Mouse (Mus musculus): ENCODE data around the gene Pik3r4.

The Pik3r4 gene

GRCm38 (mm10) chr9:105697764-105698396, 55.1 kb downstream of the Pik3r4 start:
- DNase-seq (ENCODE audit: low spot score): no peak

GRCm38 (mm10) chr9:105700702-105701101, 57.9 kb downstream of the Pik3r4 start:
- DNase-seq (ENCODE audit: low spot score): no peak

DNA sequence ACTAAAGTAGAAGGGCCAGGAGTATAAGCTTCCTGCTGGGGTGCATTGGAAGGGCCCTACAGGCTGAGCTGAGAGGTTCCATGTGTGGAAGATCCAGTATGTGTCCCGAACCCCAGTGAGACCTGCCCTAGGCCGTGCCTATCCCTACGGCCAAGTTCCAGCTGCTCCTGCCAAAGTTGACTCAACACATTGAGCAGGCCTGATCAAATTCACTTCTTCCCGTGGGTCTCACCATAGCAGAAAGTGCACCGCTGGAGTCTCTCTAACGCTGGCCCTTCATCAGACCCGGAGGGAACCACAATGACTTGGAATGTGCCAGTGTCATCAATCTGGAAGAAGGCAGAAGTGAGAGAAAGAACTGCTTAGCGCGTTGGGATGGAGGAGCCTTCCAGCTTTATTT, 59.2 kb downstream of the Pik3r4 start:
- DNase-seq (ENCODE audit: low spot score): no peak

DNA sequence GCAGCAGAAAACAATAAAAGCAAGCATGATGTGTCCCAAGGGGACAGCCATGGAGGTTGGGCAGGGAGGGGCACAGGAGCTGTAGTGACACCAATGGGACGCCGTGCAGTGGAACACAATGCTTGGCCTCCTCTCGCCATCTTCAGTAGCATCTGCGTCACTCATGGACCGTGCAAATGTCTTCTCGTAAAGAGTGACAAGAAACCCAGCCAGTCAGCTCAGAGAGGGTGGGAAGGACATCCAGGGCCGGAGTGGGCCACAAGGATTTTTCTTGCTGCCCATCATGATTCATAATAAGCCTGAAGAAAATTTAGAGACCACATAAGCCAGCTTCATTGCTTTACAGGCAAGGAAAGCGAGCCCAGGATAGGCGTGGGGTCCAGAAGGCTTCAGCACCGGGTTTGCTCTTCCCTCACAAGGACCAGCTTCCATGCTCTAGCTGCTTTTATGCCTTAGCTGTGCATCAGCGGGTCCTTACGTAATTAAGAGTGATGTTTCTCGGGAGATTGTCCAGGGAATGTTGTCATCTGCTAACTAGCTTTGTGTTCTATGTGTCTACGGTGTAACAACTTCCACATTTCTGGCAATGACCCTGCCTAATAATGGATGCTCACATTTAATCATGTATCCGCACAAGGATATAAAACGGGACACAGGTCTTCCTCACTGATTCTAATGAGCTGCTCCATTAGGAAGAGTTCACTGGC, 61.6 kb downstream of the Pik3r4 start:
- DNase-seq (ENCODE audit: low spot score): no peak

DNA sequence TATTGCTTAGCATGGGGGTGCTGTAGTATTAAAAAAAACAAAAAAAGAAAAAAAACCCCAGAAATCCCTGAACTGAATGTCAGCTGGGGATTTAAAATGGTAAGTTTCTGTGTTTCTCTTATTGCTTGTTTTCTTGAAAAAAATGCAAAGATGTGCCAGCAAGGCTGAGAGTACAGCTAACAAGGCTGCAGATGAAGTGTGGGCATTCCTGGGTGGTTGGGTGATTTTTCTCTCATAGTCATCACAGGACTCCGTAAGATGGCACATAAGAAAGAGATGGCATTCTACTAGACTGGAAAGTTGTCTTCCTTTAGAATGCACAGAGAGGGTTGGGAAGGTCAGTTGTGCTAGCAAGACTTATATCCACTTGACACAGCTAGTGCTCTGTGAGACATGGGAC, 62.2 kb downstream of the Pik3r4 start:
- no peak for DNase-seq (ENCODE audit: low spot score)

DNA sequence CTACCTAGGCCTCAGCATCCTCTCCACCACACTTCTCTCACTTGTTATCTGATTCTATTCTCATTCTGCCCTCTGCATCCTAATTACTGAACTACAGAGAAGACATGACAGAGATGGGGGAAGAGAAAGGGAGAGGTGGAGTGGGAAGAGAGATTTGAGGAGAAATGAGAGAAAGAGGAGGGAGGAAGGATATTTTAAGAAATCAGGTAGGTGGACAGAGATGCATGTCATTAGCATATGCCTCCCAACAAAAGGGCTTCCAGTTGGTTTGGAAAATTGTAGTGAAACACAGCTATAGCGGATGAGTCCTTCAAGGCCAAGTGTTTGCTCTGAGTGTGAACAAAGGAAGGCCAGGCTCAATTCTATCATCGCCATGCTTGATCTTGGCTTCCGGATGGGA, 69.3 kb downstream of the Pik3r4 start:
- DNase-seq (ENCODE audit: low spot score): no peak

DNA sequence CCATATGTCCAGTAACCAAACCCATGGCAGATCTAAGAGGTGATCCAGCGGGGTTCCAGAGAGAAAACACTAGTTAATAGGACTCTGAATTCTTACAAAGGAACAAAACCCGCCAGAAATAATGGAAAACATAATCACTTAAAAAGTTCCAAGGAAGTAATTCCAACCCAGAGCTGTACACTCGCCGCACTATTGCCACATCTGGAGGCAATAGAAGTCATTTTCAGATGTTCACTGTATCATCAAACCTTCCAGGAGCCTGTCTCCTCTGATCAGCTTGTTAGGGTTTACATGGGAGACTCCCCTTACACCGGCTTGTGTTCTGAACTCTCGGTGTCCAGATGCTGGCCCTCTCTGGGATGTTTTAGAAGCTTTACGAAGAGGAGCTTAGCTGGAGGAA, 76.6 kb downstream of the Pik3r4 start:
- no peak for DNase-seq (ENCODE audit: low spot score)

- no peak for DNase-seq (ENCODE audit: low spot score)
Observed at GRCm38 (mm10) chr9:105719851-105720395, 77.1 kb downstream of the Pik3r4 start.

GRCm38 (mm10) chr9:105720430-105720829, 77.7 kb downstream of the Pik3r4 start:
- peak; percentile 55 for DNase-seq (ENCODE audit: low spot score)

DNA sequence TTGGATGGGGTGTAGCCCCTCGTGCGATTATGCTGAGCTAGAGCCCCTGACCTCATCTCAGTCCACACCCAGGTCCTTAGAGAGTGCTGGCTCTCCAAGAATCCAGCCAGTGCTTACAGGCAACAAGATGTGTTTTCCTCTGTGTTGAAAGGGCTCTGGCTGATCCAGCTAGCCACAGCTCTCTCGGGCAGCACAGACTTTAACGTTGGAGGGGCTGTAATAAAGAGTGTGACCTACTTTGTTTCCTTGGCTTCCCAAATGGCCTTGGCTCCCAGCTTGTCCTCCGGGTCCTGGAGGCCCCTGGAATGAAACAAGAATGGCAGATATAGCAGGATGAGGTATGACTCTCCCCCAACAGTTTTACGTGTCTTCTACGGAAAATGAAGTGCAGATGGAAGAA, 89.2 kb downstream of the Pik3r4 start:
- DNase-seq (ENCODE audit: low spot score): no peak

- no peak for DNase-seq (ENCODE audit: low spot score)
Observed at GRCm38 (mm10) chr9:105734651-105735050, 91.9 kb downstream of the Pik3r4 start.

GRCm38 (mm10) chr9:105735195-105735594, 92.4 kb downstream of the Pik3r4 start:
- no peak for DNase-seq (ENCODE audit: low spot score)
